Mouse (Mus musculus): ENCODE results near the gene Sec14l4.
A peak's percentile ranks its signal among the peaks of the same experiment; 100 is the strongest.
"Not testable (repeated sequence)": the region's sequence is repeated elsewhere in the genome, so short reads cannot be mapped to it uniquely, and the experiment has no call there.

The Sec14l4 gene

GRCm38 (mm10) chr11:4031126-4031941 lies at the start of gene Sec14l4:
Gene Sec14l4, plus strand, starts transcription at chr11:4031462.
- DNase-seq (ENCODE audit: extremely low read depth, insufficient read length, low spot score), result no peak

GRCm38 (mm10) chr11:3981536-3981935 lies 49.7 kb upstream of the Sec14l4 start:
- no peak for DNase-seq (ENCODE audit: extremely low read depth, insufficient read length, low spot score)

GRCm38 (mm10) chr11:3982275-3983209 lies 48.7 kb upstream of the Sec14l4 start:
- no peak for DNase-seq (ENCODE audit: extremely low read depth, insufficient read length, low spot score)

GRCm38 (mm10) chr11:3983291-3983862 lies 47.9 kb upstream of the Sec14l4 start, which contains the start of gene Gal3st1:
Gene Gal3st1, plus strand, starts transcription at chr11:3983636.
- DNase-seq (ENCODE audit: extremely low read depth, insufficient read length, low spot score), result no peak

GRCm38 (mm10) chr11:3983863-3984745 lies 47.2 kb upstream of the Sec14l4 start:
- DNase-seq (ENCODE audit: extremely low read depth, insufficient read length, low spot score), result no peak

GRCm38 (mm10) chr11:3989748-3990147 lies 41.5 kb upstream of the Sec14l4 start:
- no peak for DNase-seq (ENCODE audit: extremely low read depth, insufficient read length, low spot score)

GRCm38 (mm10) chr11:3993132-3993531 lies 38.1 kb upstream of the Sec14l4 start:
- DNase-seq (ENCODE audit: extremely low read depth, insufficient read length, low spot score), result no peak

GRCm38 (mm10) chr11:3993914-3994313 lies 37.3 kb upstream of the Sec14l4 start:
- no peak for DNase-seq (ENCODE audit: extremely low read depth, insufficient read length, low spot score)

GRCm38 (mm10) chr11:3995511-3995910 lies 35.8 kb upstream of the Sec14l4 start:
- DNase-seq (ENCODE audit: extremely low read depth, insufficient read length, low spot score), result peak; percentile 60

GRCm38 (mm10) chr11:3996840-3997239 lies 34.4 kb upstream of the Sec14l4 start:
- DNase-seq (ENCODE audit: extremely low read depth, insufficient read length, low spot score), result no peak

GRCm38 (mm10) chr11:3997978-3998720 lies 33.1 kb upstream of the Sec14l4 start:
- DNase-seq (ENCODE audit: extremely low read depth, insufficient read length, low spot score), result no peak

GRCm38 (mm10) chr11:3999547-3999946 lies 31.7 kb upstream of the Sec14l4 start:
- DNase-seq (ENCODE audit: extremely low read depth, insufficient read length, low spot score), result no peak

- peak; percentile 49 for DNase-seq (ENCODE audit: extremely low read depth, insufficient read length, low spot score)
Observed at GRCm38 (mm10) chr11:4001603-4002002, 29.7 kb upstream of the Sec14l4 start.

- no peak for DNase-seq (ENCODE audit: extremely low read depth, insufficient read length, low spot score)
Observed at GRCm38 (mm10) chr11:4005220-4005805, 25.9 kb upstream of the Sec14l4 start.

GRCm38 (mm10) chr11:4006462-4006861 lies 24.8 kb upstream of the Sec14l4 start:
- no peak for DNase-seq (ENCODE audit: extremely low read depth, insufficient read length, low spot score)

- no peak for DNase-seq (ENCODE audit: extremely low read depth, insufficient read length, low spot score)
Observed at GRCm38 (mm10) chr11:4012616-4013015, 18.6 kb upstream of the Sec14l4 start.

GRCm38 (mm10) chr11:4015796-4016195 lies 15.5 kb upstream of the Sec14l4 start:
- DNase-seq (ENCODE audit: extremely low read depth, insufficient read length, low spot score), result not testable (repeated sequence)

- DNase-seq (ENCODE audit: extremely low read depth, insufficient read length, low spot score), result not testable (repeated sequence)
Observed at GRCm38 (mm10) chr11:4022111-4022510, 9.2 kb upstream of the Sec14l4 start.

- DNase-seq (ENCODE audit: extremely low read depth, insufficient read length, low spot score), result no peak
Observed at GRCm38 (mm10) chr11:4023321-4023720, 7.9 kb upstream of the Sec14l4 start.
